Mouse (Mus musculus) liver, adult 2 months (tissue): ENCODE measurements around the gene Hoxc6. TPM values are rescaled to one million over a fixed set of nuclear protein-coding genes. Genes with fewer than 3 reads are reported as not detected.

Experiments used
- DNase-seq: peaks from one replicate; pipeline ENCODE4 v3.0.0-alpha.2; 2011; ENCODE audit warnings: low read depth, low spot score; ENCODE audit errors: extremely low read depth
- H3K27ac ChIP-seq: fragments of 200-500 bp; replicated peaks from 2 replicates; pipeline ENCODE4 v1.5.1; 2012; ENCODE audit warnings: low read depth, mild to moderate bottlenecking, control low read depth, inconsistent platforms, low read length; ENCODE audit not compliant: insufficient read depth
- H3K27me3 ChIP-seq: fragments of 200-500 bp; 2 replicates; pipeline ENCODE4 v1.6.1; 2012; ENCODE audit warnings: mild to moderate bottlenecking, moderate library complexity, low read length, inconsistent platforms; ENCODE audit not compliant: control insufficient read depth, insufficient read depth
- H3K36me3 ChIP-seq: fragments of 200-500 bp; 2 replicates; pipeline ENCODE4 v1.6.1; 2012; ENCODE audit warnings: low read length, inconsistent platforms; ENCODE audit not compliant: control insufficient read depth, insufficient read depth
- H3K4me1 ChIP-seq: fragments of 200-500 bp; 2 replicates; pipeline ENCODE4 v1.6.1; 2011; ENCODE audit warnings: low read length; ENCODE audit not compliant: control insufficient read depth, insufficient read depth
- H3K4me3 ChIP-seq: fragments of 200-500 bp; 2 replicates; pipeline ENCODE4 v1.5.1; 2011; ENCODE audit warnings: low read depth, mild to moderate bottlenecking, control low read depth, low read length, moderate library complexity; ENCODE audit not compliant: insufficient read depth
- H3K79me2 ChIP-seq: fragments of 200-500 bp; 2 replicates; pipeline ENCODE4 v1.6.1; 2012; ENCODE audit warnings: inconsistent platforms, mild to moderate bottlenecking, low read length, moderate library complexity; ENCODE audit not compliant: control insufficient read depth, insufficient read depth
- H3K9ac ChIP-seq: fragments of 200-500 bp; 2 replicates; pipeline ENCODE4 v1.6.1; 2012; ENCODE audit warnings: low read depth, mild to moderate bottlenecking, control low read depth, inconsistent platforms, low read length
- CTCF ChIP-seq: fragments of 200-500 bp; IDR thresholded peaks from 2 replicates; pipeline ENCODE4 v1.5.1; 2011; ENCODE audit warnings: low read depth, low read length, control low read depth
- POLR2A ChIP-seq: fragments of 200-500 bp; IDR thresholded peaks from 2 replicates; pipeline ENCODE4 v1.6.1; 2011; ENCODE audit warnings: low read length, control low read depth; ENCODE audit not compliant: insufficient read depth; ENCODE audit errors: extremely low read depth
- WGBS: fragments of 180-500 bp; shearing (Covaris S2); methylation state at CpG from one replicate; pipeline ENCODE4 v1.1.7; 2018; 5-methylcytosine and 5-hydroxymethylcytosine counted together
- polyA plus RNA-seq: library from polyadenylated mRNA; depleted of rRNA; stranded (reverse); fragments of >200 nt; gene quantifications from 2 replicates; pipeline ENCODE4 v1.2.3, GENCODE M21; 2012
- total RNA-seq: library from RNA; depleted of rRNA; stranded (reverse); fragments of >200 nt; gene quantifications from 2 replicates; pipeline ENCODE4 v1.2.3, GENCODE M21; 2014

The Hoxc6 gene
- total and polyA plus RNA-seq, 2 experiments, result not detected

DNA sequence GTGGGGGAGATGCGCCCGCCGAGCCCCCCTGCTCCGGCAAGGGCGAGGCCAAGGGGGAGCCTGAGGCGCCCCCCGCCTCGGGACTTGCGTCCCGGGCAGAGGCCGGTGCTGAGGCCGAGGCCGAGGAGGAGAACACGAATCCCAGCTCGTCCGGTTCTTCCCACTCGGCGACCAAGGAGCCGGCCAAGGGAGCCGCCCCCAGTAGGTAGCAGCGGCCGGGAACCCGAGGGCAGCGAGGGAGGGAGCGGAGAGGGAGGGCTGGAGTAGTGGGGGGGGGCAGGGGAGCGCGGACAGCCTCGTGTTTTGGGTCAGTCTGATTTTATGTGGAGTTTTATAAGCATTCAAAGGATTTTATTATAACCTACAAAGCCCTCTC, 43.1 kb upstream of the Hoxc6 start:
- H3K36me3 ChIP-seq, result no peaks in the 10 kb centered on the region
- H3K27me3 ChIP-seq, result peaks cover 32% of the 10 kb centered on the region
- no peaks in the 10 kb centered on the region for H3K79me2 ChIP-seq
- no peak overlapping the region for H3K4me3 ChIP-seq
- TF ChIP-seq POLR2A (no peak), CTCF (no peak)
- H3K4me1 ChIP-seq, result no peaks in the 10 kb centered on the region
- WGBS, result 2% methylated on average over 28 of the region's 28 CpGs
- no peak for DNase-seq
- H3K9ac ChIP-seq, result no peak overlapping the region
- H3K27ac ChIP-seq, result no peak overlapping the region

DNA sequence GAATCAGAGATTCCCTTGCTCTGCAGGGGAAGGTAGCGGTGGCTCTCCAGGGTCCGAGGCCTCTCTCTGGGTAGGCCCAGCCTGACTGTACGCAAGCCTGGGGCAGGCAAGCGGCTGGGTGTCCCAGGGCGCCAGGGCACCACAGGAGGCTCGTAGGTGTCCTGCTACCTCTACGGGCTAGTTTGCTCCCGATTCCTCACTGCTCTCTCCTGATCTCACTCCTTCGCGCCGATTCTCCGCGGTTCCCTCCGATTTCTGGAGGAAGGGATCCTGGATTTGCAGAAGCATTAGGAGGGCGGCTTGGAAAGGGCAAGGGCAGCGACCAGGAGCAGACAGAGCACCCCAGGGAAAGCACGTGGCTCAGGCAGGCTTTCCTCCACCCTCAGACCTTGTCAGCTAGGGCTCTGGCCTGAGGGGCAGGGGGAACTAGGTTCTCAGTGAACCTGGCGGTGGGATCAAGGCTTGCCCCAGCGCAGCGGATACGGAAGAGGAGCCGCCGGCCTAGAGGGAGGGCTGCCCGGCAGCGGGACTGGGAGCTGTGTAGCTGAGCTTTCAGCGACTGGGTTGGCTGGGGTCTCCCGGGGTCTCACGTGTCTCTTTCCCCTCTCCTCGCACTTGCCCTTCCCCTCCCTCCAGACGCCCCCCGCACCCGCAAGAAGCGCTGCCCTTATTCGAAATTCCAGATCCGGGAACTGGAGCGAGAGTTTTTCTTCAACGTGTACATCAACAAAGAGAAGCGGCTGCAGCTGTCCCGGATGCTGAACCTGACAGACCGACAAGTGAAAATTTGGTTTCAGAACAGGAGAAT, 42.0 kb upstream of the Hoxc6 start:
- no peak overlapping the region for H3K4me3 ChIP-seq
- no peaks in the 10 kb centered on the region for H3K36me3 ChIP-seq
- no peak overlapping the region for H3K9ac ChIP-seq
- no peaks in the 10 kb centered on the region for H3K79me2 ChIP-seq
- TF ChIP-seq POLR2A, result no peak
- no peak for TF ChIP-seq CTCF
- no peaks in the 10 kb centered on the region for H3K4me1 ChIP-seq
- 4% methylated on average over 40 of the region's 40 CpGs for WGBS
- no peak overlapping the region for H3K27ac ChIP-seq
- peaks cover 31% of the 10 kb centered on the region for H3K27me3 ChIP-seq
- no peak for DNase-seq

DNA sequence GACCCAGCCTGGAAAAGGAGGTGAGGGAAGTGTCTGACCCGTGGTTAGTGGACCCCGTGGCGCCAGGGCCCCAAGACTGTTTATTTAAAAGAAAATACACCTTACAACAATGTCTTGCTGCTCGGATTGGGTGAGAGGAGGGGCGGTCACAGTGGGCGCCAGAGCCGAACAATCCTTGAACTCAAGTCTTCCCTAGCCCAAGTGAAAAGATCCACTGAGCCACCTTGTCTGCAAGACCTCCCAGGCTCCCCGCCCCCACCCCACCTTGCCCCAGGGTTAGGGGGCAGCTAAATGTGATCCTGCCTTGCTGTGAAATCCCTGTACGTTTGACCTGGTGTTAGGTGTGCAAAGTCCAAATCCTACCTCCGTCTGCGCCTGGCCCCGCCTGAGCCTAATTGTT, 41.2 kb upstream of the Hoxc6 start:
- Histone ChIP-seq H3K36me3 (no peaks in the 10 kb centered on the region), H3K27ac (no peak overlapping the region), H3K9ac (no peak overlapping the region), H3K79me2 (no peaks in the 10 kb centered on the region), H3K4me3 (no peak overlapping the region), H3K4me1 (no peaks in the 10 kb centered on the region), H3K27me3 (peaks cover 31% of the 10 kb centered on the region)
- TF ChIP-seq CTCF (no peak), POLR2A (no peak)
- WGBS, result 6% methylated on average over 12 of the region's 12 CpGs
- DNase-seq, result no peak

DNA sequence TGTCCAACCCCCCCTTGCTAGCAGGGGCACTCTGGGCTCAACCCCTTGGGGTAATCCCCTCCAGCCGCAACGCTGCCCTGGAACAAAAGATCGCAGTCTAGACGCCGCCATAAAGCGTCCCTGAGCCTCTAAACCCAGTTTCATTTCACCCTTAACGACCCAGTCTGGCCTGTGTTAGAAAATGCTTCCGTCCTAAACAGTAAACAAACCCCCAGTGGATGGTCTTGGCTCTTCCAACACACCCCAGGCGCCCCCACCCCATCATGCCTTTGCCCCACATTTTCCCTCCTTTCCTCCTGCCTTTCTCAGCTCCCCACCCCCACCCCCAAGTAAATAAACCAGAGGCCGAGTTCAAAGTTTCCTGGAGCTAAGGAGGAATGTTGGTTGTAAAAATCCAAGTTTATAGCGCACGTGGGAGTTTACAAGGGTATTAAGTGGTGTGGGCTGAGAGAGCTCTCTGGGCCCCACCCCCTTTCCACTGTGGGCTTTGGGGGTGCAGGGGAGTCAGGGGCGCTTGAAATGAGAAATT, 38.3 kb upstream of the Hoxc6 start:
- Histone ChIP-seq H3K79me2 (no peaks in the 10 kb centered on the region), H3K27ac (no peak overlapping the region), H3K9ac (no peak overlapping the region), H3K36me3 (no peaks in the 10 kb centered on the region), H3K4me1 (no peaks in the 10 kb centered on the region), H3K4me3 (no peak overlapping the region), H3K27me3 (peaks cover 30% of the 10 kb centered on the region)
- TF ChIP-seq CTCF (no peak), POLR2A (no peak)
- no peak for DNase-seq
- WGBS, result 3% methylated on average over 13 of the region's 13 CpGs

DNA sequence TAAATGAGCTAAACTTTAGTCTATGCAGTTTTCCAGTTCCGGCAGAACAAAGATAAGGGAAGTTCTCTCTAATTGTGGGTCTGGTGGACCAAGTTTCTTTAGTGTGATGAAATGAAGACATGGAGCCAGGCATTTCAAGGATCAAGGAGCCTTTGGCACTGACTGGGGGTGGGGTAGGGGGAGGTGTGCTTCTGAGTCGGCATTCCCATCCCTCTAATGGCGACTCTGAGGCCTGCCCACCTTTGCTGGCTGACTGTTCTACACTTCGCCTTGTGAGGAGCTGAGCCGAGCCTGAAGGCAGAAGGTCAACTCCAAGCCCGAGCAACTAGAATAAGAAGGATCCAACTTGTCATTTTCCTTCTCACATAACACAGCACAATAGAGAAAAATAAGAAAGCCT, 36.3 kb upstream of the Hoxc6 start:
- no peaks in the 10 kb centered on the region for H3K4me1 ChIP-seq
- no peaks in the 10 kb centered on the region for H3K36me3 ChIP-seq
- WGBS, result 5% methylated on average over 6 of the region's 6 CpGs
- H3K27ac ChIP-seq, result no peak overlapping the region
- H3K9ac ChIP-seq, result no peak overlapping the region
- no peaks in the 10 kb centered on the region for H3K79me2 ChIP-seq
- H3K27me3 ChIP-seq, result peaks cover 29% of the 10 kb centered on the region
- no peak for TF ChIP-seq POLR2A
- TF ChIP-seq CTCF, result no peak
- no peak overlapping the region for H3K4me3 ChIP-seq
- DNase-seq, result no peak

DNA sequence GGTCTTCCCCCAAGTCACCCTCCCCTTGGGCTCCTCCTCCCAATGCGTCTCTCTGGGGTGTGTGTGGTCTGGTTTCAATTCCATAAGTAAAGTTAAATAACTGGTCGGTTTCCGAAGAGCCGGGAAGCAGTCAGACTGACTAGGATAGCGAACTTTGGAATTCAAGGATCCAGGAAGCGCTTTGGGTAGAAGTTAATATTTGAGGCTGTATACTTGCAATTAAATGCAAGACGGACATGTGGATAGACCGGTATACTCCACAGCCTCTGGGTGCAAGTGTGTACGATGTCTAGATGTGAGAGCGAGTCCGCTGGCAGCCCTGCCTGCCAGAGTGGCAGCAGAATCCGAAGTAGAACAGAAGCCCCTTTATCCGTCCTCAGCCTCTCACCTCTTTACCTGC, 35.6 kb upstream of the Hoxc6 start:
- Histone ChIP-seq H3K9ac (no peak overlapping the region), H3K4me1 (no peaks in the 10 kb centered on the region), H3K4me3 (no peak overlapping the region), H3K36me3 (no peaks in the 10 kb centered on the region), H3K27me3 (peaks cover 32% of the 10 kb centered on the region), H3K79me2 (no peaks in the 10 kb centered on the region), H3K27ac (no peak overlapping the region)
- no peak for DNase-seq
- WGBS, result 8% methylated on average over 13 of the region's 13 CpGs
- TF ChIP-seq POLR2A (no peak), CTCF (no peak)
